Mouse (Mus musculus) midbrain, embryonic 14.5 days (tissue): ENCODE data around the gene Hist1h1e. TPM values are rescaled to one million over a fixed set of nuclear protein-coding genes. Genes with fewer than 3 reads are reported as not detected.
"Not testable (repeated sequence)": the region's sequence is repeated elsewhere in the genome, so short reads cannot be mapped to it uniquely, and the experiment has no call there.

Experiments used
- ATAC-seq: fragments of 200-750 bp; cut with Nextera tagmentation; 2 replicates; pipeline ENCODE4 v1.8.0; 2017; ENCODE audit warnings: moderate number of reproducible peaks, moderate library complexity; ENCODE audit not compliant: low FRiP score, low TSS enrichment
- DNase-seq: peaks from one replicate; pipeline ENCODE4 v3.0.0-alpha.2; 2015
- H3K27ac ChIP-seq: fragments of 300-500 bp; sonication (generic); replicated peaks from 2 replicates; pipeline ENCODE4 v1.5.1; 2014; ENCODE audit warnings: mild to moderate bottlenecking, low read depth, low read length, moderate library complexity
- H3K27me3 ChIP-seq: fragments of 300-500 bp; sonication (generic); 2 replicates; pipeline ENCODE4 v1.6.1; 2014; ENCODE audit warnings: low read length, control low read depth, mixed read lengths; ENCODE audit not compliant: control insufficient read depth, insufficient read depth
- H3K36me3 ChIP-seq: fragments of 300-500 bp; sonication (generic); 2 replicates; pipeline ENCODE4 v1.6.1; 2014; ENCODE audit warnings: low read length, control low read depth; ENCODE audit not compliant: control insufficient read depth, insufficient read depth
- H3K4me1 ChIP-seq: fragments of 300-500 bp; sonication (generic); 2 replicates; pipeline ENCODE4 v1.6.1; 2014; ENCODE audit warnings: mild to moderate bottlenecking, antibody characterized with exemption, low read length, control low read depth; ENCODE audit not compliant: control insufficient read depth, insufficient read depth
- H3K4me2 ChIP-seq: fragments of 300-500 bp; sonication (generic); 2 replicates; pipeline ENCODE4 v1.6.1; 2014; ENCODE audit warnings: mild to moderate bottlenecking, low read length, moderate library complexity
- H3K4me3 ChIP-seq: fragments of 300-500 bp; sonication (generic); replicated peaks from 2 replicates; pipeline ENCODE4 v1.5.1; 2014; ENCODE audit warnings: low read depth, low read length
- H3K9ac ChIP-seq: fragments of 300-500 bp; sonication (generic); replicated peaks from 2 replicates; pipeline ENCODE4 v1.6.1; 2014; ENCODE audit warnings: mild to moderate bottlenecking, low read length, moderate library complexity
- H3K9me3 ChIP-seq: fragments of 300-500 bp; sonication (generic); 2 replicates; pipeline ENCODE4 v1.6.1; 2016; ENCODE audit warnings: low read length, control low read depth, mixed read lengths; ENCODE audit not compliant: control insufficient read depth
- WGBS: fragments of 180-500 bp; shearing (Covaris S2); extraction: QIAGEN DNeasy Blood & Tissue Kit; methylation state at CpG from one replicate; pipeline ENCODE4 v1.1.7; 2014; 5-methylcytosine and 5-hydroxymethylcytosine counted together
- microRNA-seq: library from miRNA; unstranded; fragments of <30 nt; microRNA quantifications from one replicate; pipeline ENCODE4, GENCODE M21; 2016
- polyA plus RNA-seq: library from polyadenylated mRNA; unstranded; fragments of >200 nt; fragmentation: Nextera tagmentation; extraction: Ambion mirVana; gene quantifications from 2 replicates; pipeline ENCODE4 v1.2.1, GENCODE M21; 2014

The Hist1h1e gene
- polyA plus RNA-seq, 1 experiment from 2014 or later = 8.6 TPM

DNA sequence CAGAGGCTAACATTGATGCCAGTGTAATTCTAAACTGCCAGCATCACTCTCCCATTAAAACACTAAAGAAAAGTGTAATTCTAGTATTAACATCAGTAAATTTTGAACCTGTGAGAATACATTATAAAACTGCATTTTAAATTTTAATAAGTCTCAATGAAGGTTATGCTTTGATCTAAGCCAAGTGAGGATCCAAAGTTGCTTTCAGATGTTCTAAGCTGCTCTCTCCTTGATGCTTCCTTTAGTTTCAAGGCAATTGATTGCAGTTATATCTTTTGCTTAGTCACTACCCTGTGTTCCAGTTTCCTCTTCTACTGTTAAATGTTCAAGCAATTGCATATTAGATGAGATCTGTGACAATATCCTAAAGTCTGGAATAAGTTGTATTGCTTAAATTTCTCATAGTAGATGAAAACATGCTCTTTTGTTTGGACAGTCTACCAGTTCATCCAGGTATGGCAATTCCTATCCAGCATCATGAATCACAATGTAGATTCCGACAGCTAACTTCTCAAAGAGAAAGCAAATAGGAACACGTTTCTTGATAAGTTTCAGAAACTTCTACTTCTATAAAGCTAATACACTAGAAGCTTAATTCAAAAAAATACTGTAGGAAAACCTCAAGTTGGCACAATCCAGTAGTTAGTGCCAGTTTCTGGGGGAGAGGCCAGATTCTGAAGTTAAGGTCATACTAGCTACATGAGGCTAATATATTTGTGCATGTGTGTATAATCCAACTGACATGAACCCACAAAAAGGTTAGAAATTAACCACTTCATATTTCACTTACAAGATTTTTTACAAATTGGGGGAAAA, 49.9 kb downstream of the Hist1h1e start:
- Histone ChIP-seq H3K4me1 (peaks cover 35% of the 10 kb centered on the region), H3K27ac (peak overlapping the region; percentile 89), H3K4me3 (peak overlapping the region; percentile 33), H3K9ac (peak overlapping the region; percentile 46; the same call in 1 of the 2 replicates), H3K4me2 (peak overlapping the region; percentile 59), H3K36me3 (no peaks in the 10 kb centered on the region), H3K27me3 (no peaks in the 10 kb centered on the region), H3K9me3 (no peaks in the 10 kb centered on the region)
- no peak for ATAC-seq
- 38% methylated on average over 2 of the region's 2 CpGs for WGBS
- DNase-seq = no peak

DNA sequence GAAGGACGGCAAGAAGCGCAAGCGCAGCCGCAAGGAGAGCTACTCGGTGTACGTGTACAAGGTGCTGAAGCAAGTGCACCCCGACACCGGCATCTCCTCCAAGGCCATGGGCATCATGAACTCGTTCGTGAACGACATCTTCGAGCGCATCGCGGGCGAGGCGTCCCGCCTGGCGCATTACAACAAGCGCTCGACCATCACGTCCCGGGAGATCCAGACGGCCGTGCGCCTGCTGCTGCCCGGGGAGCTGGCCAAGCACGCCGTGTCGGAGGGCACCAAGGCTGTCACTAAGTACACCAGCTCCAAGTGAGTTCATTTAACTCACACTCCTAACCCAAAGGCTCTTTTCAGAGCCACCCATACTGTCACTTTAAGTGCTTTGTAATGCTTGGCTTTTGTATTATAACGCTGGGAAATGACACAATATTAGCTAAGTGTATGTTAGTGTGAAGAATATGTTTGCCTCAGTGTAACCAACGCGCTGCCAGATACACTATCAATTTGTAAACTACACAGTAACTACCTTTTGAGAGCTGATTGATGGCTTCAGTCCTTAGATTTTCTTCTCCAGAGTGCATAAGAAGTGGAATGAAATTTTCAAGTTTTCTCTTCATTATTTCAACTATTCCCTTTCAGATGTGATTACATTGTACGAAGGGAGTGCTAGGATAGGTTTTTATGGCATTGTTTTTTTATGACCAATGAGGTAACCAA, 50.7 kb downstream of the Hist1h1e start:
- not testable (repeated sequence) for H3K27me3 ChIP-seq, H3K9me3 ChIP-seq, ATAC-seq, H3K36me3 ChIP-seq
- H3K4me2 ChIP-seq = peak overlapping the region; percentile 59
- H3K4me3 ChIP-seq = peak overlapping the region; percentile 33
- peak overlapping the region; percentile 89 for H3K27ac ChIP-seq
- peak; percentile 40 for DNase-seq
- H3K4me1 ChIP-seq = peaks cover 28% of the 10 kb centered on the region
- under 1% methylated on average over 12 of the region's 34 CpGs for WGBS
- peak overlapping the region; percentile 46 for H3K9ac ChIP-seq

DNA sequence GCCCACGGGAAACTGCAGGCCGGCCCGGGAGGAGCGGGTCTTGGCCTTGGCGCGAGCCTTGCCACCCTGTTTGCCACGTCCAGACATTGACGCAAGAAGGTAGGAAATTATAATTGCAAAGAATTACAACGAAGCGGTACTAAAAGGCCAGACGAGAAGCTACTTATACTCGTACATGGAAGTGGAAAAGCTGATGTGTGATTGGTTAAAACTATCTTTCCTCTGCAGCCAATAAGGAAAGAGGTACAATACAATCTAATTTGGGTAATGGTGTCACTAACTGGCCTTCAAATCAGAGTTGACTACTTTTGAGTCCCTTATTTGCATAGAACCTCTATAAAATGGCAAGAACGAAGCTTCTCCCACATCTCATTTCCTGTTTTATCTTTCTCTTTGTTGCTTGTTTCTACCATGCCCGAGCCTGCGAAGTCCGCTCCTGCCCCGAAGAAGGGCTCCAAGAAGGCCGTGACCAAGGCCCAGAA, 51.3 kb downstream of the Hist1h1e start, which contains the start of the genes Hist1h2ae and Hist1h2bg:
Gene Hist1h2ae (minus strand): TSS at position 199 of the 482 bp plus-strand sequence.
Gene Hist1h2bg (plus strand): TSS at position 375 of the 482 bp plus-strand sequence.
- peak; percentile 90 for ATAC-seq
- Histone ChIP-seq H3K9me3 (no peaks in the 10 kb centered on the region), H3K27ac (peak within 1 kb of the TSS; percentile 89), H3K27me3 (no peaks in the 10 kb centered on the region), H3K4me2 (peak within 1 kb of the TSS; percentile 59), H3K4me3 (peak within 1 kb of the TSS; percentile 33), H3K36me3 (no peaks in the 10 kb centered on the region), H3K4me1 (peaks cover 22% of the 10 kb centered on the region), H3K9ac (peak within 1 kb of the TSS; percentile 46)
- peak; percentile 92 for DNase-seq
- WGBS = 0% methylated on average over 18 of the region's 18 CpGs

Small RNAs within 50 kb of the gene (microRNA-seq; reads per million reads assigned to microRNA genes)
- gene Gm44359 = not detected
- not detected for gene Gm44394

Other genes starting within 250 kb of the Hist1h1e start
- gene Abt1, start 198.7 kb downstream of the Hist1h1e start, polyA plus RNA-seq = 9.3 and 9.9 TPM in 2 replicates
- gene Btn1a1, start 156.7 kb downstream of the Hist1h1e start, polyA plus RNA-seq = 0.09 TPM in 1 of 2 replicates, not detected in the other
- not detected in 2 replicates for gene Btn2a2, start 133.7 kb downstream of the Hist1h1e start, polyA plus RNA-seq
- gene Hist1h4h, start 91.5 kb downstream of the Hist1h1e start, polyA plus RNA-seq = 4.1 and 6.4 TPM in 2 replicates
- gene Hist1h2af, start 88.7 kb downstream of the Hist1h1e start, polyA plus RNA-seq = 3.4 and 4.6 TPM in 2 replicates
- 0.77 and 1.4 TPM in 2 replicates for gene Hist1h3g, start 87.1 kb downstream of the Hist1h1e start, polyA plus RNA-seq
- 0.13 and 0.30 TPM in 2 replicates for gene Hist1h2bh, start 79.2 kb downstream of the Hist1h1e start, polyA plus RNA-seq
- gene Hist1h3f, start 78.5 kb downstream of the Hist1h1e start, polyA plus RNA-seq = 0.32 and 0.47 TPM in 2 replicates
- gene Hist1h4f, start 70.9 kb downstream of the Hist1h1e start, polyA plus RNA-seq = not detected in 2 replicates
- 0.11 and 0.18 TPM in 2 replicates for gene Hist1h1d, start 69.3 kb downstream of the Hist1h1e start, polyA plus RNA-seq
- gene Hist1h3e, start 60.2 kb downstream of the Hist1h1e start, polyA plus RNA-seq = 3.1 and 3.8 TPM in 2 replicates
- 30.2 and 34.0 TPM in 2 replicates for gene Hist1h2ae, start 51.3 kb downstream of the Hist1h1e start, polyA plus RNA-seq
- 1.4 and 2.6 TPM in 2 replicates for gene Hist1h2bg, start 51.2 kb downstream of the Hist1h1e start, polyA plus RNA-seq
- gene Hist1h2bf, start 48.4 kb downstream of the Hist1h1e start, polyA plus RNA-seq = 1.5 and 2.7 TPM in 2 replicates
- gene Hist1h2ad, start 48.2 kb downstream of the Hist1h1e start, polyA plus RNA-seq = 2.1 and 2.2 TPM in 2 replicates
- 1.6 and 2.0 TPM in 2 replicates for gene Hist1h3d, start 46.8 kb downstream of the Hist1h1e start, polyA plus RNA-seq
- gene Hist1h4d, start 41.0 kb downstream of the Hist1h1e start, polyA plus RNA-seq = 38.1 and 40.0 TPM in 2 replicates
- 0.72 and 1.4 TPM in 2 replicates for gene Hist1h2be, start 1.4 kb downstream of the Hist1h1e start, polyA plus RNA-seq
- gene Hist1h2ac, start 61.4 kb upstream of the Hist1h1e start, polyA plus RNA-seq = 0.57 and 0.67 TPM in 2 replicates
- 13.1 and 17.3 TPM in 2 replicates for gene Hist1h2bc, start 61.6 kb upstream of the Hist1h1e start, polyA plus RNA-seq
- gene Hist1h1t, start 73.3 kb upstream of the Hist1h1e start, polyA plus RNA-seq = not detected in 2 replicates
- 2.9 and 4.3 TPM in 2 replicates for gene Hist1h4c, start 75.9 kb upstream of the Hist1h1e start, polyA plus RNA-seq
- 0.77 and 3.9 TPM in 2 replicates for gene Hfe, start 88.3 kb upstream of the Hist1h1e start, polyA plus RNA-seq
- 5.7 and 9.2 TPM in 2 replicates for gene Hist1h1c, start 116.2 kb upstream of the Hist1h1e start, polyA plus RNA-seq
- gene Hist1h3c, start 123.0 kb upstream of the Hist1h1e start, polyA plus RNA-seq = 1.2 TPM in 2 replicates
- gene Hist1h2bb, start 124.2 kb upstream of the Hist1h1e start, polyA plus RNA-seq = 0.51 TPM in 1 of 2 replicates, not detected in the other
- 11.3 and 13.5 TPM in 2 replicates for gene Hist1h2ab, start 128.6 kb upstream of the Hist1h1e start, polyA plus RNA-seq
- gene Hist1h3b, start 129.7 kb upstream of the Hist1h1e start, polyA plus RNA-seq = 3.5 and 4.0 TPM in 2 replicates
- gene Hist1h4b, start 134.5 kb upstream of the Hist1h1e start, polyA plus RNA-seq = 2.8 and 5.0 TPM in 2 replicates
- gene Hist1h4a, start 138.7 kb upstream of the Hist1h1e start, polyA plus RNA-seq = 0.47 and 1.1 TPM in 2 replicates
- gene Hist1h3a, start 139.8 kb upstream of the Hist1h1e start, polyA plus RNA-seq = 2.2 TPM in 2 replicates
- 0.93 TPM in 1 of 2 replicates, not detected in the other for gene Hist1h1a, start 141.1 kb upstream of the Hist1h1e start, polyA plus RNA-seq
- gene Trim38, start 147.4 kb upstream of the Hist1h1e start, polyA plus RNA-seq = not detected in 2 replicates
- not detected in 2 replicates for gene Slc17a2, start 184.4 kb upstream of the Hist1h1e start, polyA plus RNA-seq
- gene Slc17a3, start 216.9 kb upstream of the Hist1h1e start, polyA plus RNA-seq = not detected in 2 replicates
- gene Slc17a1, start 245.2 kb upstream of the Hist1h1e start, polyA plus RNA-seq = not detected in 2 replicates